Mouse (Mus musculus) kidney, embryonic 16.5 days (tissue): ENCODE data around the gene Cacna2d3. TPM values are rescaled to one million over a fixed set of nuclear protein-coding genes. Genes with fewer than 3 reads are reported as not detected.

Source experiments
- ATAC-seq: fragments of 200-750 bp; cut with Nextera tagmentation; 2 replicates; pipeline ENCODE4 v1.8.0; 2017; ENCODE audit warnings: moderate TSS enrichment; ENCODE audit not compliant: low FRiP score, low TSS enrichment
- H3K27ac ChIP-seq: fragments of 300-500 bp; sonication (generic); 2 replicates; pipeline ENCODE4 v1.5.1; 2014; ENCODE audit warnings: low read length
- H3K27me3 ChIP-seq: fragments of 300-500 bp; sonication (generic); 2 replicates; pipeline ENCODE4 v1.6.1; 2014; ENCODE audit warnings: low read length, control low read depth, mixed read lengths; ENCODE audit not compliant: insufficient read depth
- H3K36me3 ChIP-seq: fragments of 300-500 bp; sonication (generic); 2 replicates; pipeline ENCODE4 v1.6.1; 2014; ENCODE audit warnings: low read length, control low read depth, mixed read lengths; ENCODE audit not compliant: insufficient read depth
- H3K4me1 ChIP-seq: fragments of 300-500 bp; sonication (generic); 2 replicates; pipeline ENCODE4 v1.6.1; 2014; ENCODE audit warnings: low read length, control low read depth, mixed read lengths; ENCODE audit not compliant: insufficient read depth
- H3K4me2 ChIP-seq: fragments of 300-500 bp; sonication (generic); replicated peaks from 2 replicates; pipeline ENCODE4 v1.6.1; 2014; ENCODE audit warnings: low read depth, low read length
- H3K4me3 ChIP-seq: fragments of 300-500 bp; sonication (generic); 2 replicates; pipeline ENCODE4 v1.5.1; 2014; ENCODE audit warnings: mild to moderate bottlenecking, low read length
- H3K9ac ChIP-seq: fragments of 300-500 bp; sonication (generic); replicated peaks from 2 replicates; pipeline ENCODE4 v1.6.1; 2014; ENCODE audit warnings: low read length
- H3K9me3 ChIP-seq: fragments of 300-500 bp; sonication (generic); 2 replicates; pipeline ENCODE4 v1.6.1; 2016; ENCODE audit warnings: low read length, control low read depth
- WGBS: fragments of 180-500 bp; shearing (Covaris S2); extraction: QIAGEN DNeasy Blood & Tissue Kit; methylation state at CpG from one replicate; pipeline ENCODE4 v1.1.7; 2014; 5-methylcytosine and 5-hydroxymethylcytosine counted together
- polyA plus RNA-seq: library from polyadenylated mRNA; unstranded; fragments of >200 nt; fragmentation: Nextera tagmentation; extraction: Ambion mirVana; gene quantifications from 2 replicates; pipeline ENCODE4 v1.2.1, GENCODE M21; 2015

Gene Cacna2d3
- polyA plus RNA-seq, 1 experiment from 2014 or later: 2.8 TPM

DNA sequence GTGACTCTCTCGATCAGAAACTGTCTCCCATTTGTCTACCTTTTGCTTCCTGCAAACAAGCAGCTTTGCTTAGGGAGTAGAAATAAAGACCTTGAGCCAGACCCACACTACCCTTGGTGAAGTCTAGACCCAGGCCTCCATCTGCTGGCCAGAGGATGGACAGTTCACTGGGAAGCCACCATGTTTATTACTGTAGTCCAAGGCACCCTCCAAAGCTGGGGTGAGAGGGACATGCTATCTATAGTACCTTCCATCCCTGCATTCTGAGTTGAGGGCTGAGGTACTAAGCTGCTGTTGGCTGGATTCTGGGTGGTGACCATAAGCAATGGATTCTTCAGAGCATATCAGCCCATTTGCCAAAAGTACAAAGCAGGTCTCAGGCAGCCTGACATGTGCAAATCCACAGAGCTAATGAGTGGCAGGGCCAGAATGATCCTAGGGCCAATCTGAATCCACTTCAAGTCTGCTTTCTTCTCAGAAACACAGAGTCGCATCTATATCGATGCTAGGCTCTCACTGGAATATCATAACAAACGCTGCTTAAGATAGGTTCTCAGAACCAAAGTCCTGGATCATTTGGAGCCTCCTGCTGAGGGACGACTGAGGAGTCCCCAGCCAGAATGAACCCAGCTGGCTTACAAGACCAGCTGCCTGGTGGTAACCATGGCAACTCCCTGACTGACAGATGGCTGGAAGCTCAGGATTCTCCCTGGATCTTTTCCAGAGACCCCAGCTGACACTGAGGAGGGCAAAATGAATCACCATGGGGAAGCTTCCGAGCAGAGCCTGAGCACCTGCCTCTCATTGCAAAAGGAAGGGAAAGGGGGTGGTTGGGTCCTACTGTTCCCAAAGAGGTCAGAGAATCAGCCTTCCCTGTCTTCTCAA, 763.3 kb downstream of the Cacna2d3 start:
- no peak overlapping the region for H3K27ac ChIP-seq
- no peaks in the 10 kb centered on the region for H3K9me3 ChIP-seq
- H3K9ac ChIP-seq: no peak overlapping the region
- ATAC-seq: no peak; the same call in 1 of the 2 replicates
- 26% methylated on average over 6 of the region's 6 CpGs for WGBS
- peaks cover 4% of the 10 kb centered on the region for H3K27me3 ChIP-seq
- no peak overlapping the region for H3K4me2 ChIP-seq
- peaks cover 8% of the 10 kb centered on the region for H3K4me1 ChIP-seq
- H3K4me3 ChIP-seq: no peak overlapping the region
- H3K36me3 ChIP-seq: no peaks in the 10 kb centered on the region

- peaks cover 7% of the 10 kb centered on the region for H3K27me3 ChIP-seq
- no peak overlapping the region for H3K4me2 ChIP-seq
- no peaks in the 10 kb centered on the region for H3K36me3 ChIP-seq
- H3K27ac ChIP-seq: no peak overlapping the region
- H3K4me1 ChIP-seq: peaks cover 10% of the 10 kb centered on the region
- no peak overlapping the region for H3K9ac ChIP-seq
- no peak overlapping the region for H3K4me3 ChIP-seq
- ATAC-seq: no peak
- WGBS: 28% methylated on average over 3 of the region's 3 CpGs
- no peaks in the 10 kb centered on the region for H3K9me3 ChIP-seq
Measured at GRCm38 (mm10) chr14:28955181-28955580, 766.5 kb downstream of the Cacna2d3 start.

DNA sequence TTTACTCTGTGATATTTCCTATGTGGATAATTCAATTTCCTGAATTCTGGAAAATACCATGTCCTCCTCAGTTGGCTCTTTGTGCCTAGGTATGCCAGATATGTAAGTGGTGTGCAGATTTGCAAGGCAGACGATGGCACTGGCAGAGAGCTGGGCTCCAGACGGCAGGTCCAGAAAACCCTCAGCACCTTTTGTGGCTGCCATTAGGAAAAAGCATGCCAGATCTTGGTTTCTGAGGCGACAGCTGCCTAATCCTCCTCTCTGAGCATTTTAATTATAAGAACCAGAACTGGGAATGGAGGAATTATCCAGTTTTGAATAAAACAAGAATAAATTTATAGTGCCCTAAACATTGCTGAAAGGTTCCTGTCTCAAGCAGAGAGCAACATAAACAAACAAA, 767.1 kb downstream of the Cacna2d3 start:
- Histone ChIP-seq H3K27me3 (peaks cover 8% of the 10 kb centered on the region), H3K9ac (no peak overlapping the region), H3K4me1 (peaks cover 10% of the 10 kb centered on the region), H3K4me2 (no peak overlapping the region), H3K9me3 (no peaks in the 10 kb centered on the region), H3K4me3 (no peak overlapping the region), H3K36me3 (no peaks in the 10 kb centered on the region), H3K27ac (no peak overlapping the region)
- WGBS: 48% methylated on average over 3 of the region's 3 CpGs
- no peak for ATAC-seq

DNA sequence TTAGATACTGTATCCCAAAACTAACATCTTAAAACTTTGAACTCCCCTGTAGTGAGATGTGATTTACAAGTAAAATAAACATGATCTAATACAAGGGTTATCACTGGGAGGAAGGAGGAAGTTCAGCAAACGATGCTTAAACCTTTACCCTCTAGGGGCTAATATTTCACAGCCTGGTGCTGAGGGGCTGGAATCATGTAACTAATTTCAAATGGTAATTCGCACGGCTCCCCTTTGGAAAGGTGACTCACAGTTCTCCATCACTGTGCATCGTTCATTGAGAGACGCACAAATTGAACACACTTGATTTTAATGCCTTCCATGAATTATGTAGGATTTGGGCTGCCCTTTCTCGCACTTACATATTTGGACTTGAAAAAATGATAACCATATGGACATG, 767.6 kb downstream of the Cacna2d3 start:
- Histone ChIP-seq H3K27ac (no peak overlapping the region), H3K36me3 (no peaks in the 10 kb centered on the region), H3K9me3 (no peaks in the 10 kb centered on the region), H3K4me2 (no peak overlapping the region), H3K4me3 (no peak overlapping the region), H3K27me3 (peaks cover 12% of the 10 kb centered on the region), H3K4me1 (peaks cover 10% of the 10 kb centered on the region), H3K9ac (no peak overlapping the region)
- 18% methylated on average over 6 of the region's 6 CpGs for WGBS
- ATAC-seq: no peak

DNA sequence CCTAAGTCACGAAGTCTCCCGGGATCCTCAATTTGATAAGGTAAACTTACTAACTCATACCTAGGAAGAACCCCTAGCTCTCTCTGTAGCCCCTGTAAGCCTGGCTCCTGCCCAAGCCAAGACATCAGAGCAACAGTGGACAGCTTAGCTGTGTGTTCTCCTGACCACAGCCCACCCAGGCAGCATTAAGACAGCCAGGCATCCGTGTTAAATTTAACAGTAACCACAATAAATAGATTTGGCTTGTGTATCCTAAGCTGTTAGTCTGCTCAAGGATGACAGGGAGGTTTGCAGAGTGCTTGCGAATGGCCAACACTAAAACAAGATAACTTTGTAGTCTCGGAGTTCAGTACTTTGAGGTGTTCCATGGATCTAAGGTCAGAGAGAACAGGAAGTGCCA, 768.3 kb downstream of the Cacna2d3 start:
- 27% methylated on average over 5 of the region's 5 CpGs for WGBS
- H3K9ac ChIP-seq: no peak overlapping the region
- no peak overlapping the region for H3K4me3 ChIP-seq
- no peaks in the 10 kb centered on the region for H3K9me3 ChIP-seq
- H3K36me3 ChIP-seq: no peaks in the 10 kb centered on the region
- H3K27me3 ChIP-seq: peaks cover 12% of the 10 kb centered on the region
- peaks cover 10% of the 10 kb centered on the region for H3K4me1 ChIP-seq
- no peak for ATAC-seq
- no peak overlapping the region for H3K27ac ChIP-seq
- no peak overlapping the region for H3K4me2 ChIP-seq

DNA sequence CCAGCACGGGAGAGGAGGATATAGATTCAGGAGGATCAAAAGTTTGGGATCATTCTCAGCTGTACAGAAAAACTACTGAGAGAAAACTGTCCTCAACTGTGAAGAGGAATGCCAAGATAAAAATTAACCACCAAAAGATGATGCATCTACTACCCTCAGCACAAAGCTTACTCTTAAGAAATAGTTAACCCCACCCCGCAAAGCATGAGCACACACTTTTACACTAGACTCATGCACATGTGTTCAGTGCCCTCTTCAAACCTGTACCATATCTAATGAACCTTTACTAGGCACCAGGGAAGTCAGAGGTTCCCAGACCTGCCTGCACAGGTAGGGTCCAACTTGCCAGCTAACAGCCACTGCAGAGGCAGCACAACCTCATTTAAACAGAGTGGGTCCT, 771.2 kb downstream of the Cacna2d3 start:
- Histone ChIP-seq H3K4me3 (no peak overlapping the region), H3K9ac (no peak overlapping the region), H3K4me1 (peaks cover 10% of the 10 kb centered on the region), H3K27me3 (peaks cover 8% of the 10 kb centered on the region; the same call in 1 of the 2 replicates), H3K36me3 (no peaks in the 10 kb centered on the region), H3K9me3 (no peaks in the 10 kb centered on the region), H3K27ac (no peak overlapping the region), H3K4me2 (no peak overlapping the region)
- 0 out of 2 replicates have a peak, but pooled peaks have one; percentile 12 for ATAC-seq
- 85% methylated on average over 2 of the region's 2 CpGs for WGBS

- peaks cover 10% of the 10 kb centered on the region for H3K4me1 ChIP-seq
- no peaks in the 10 kb centered on the region for H3K36me3 ChIP-seq
- no peaks in the 10 kb centered on the region for H3K9me3 ChIP-seq
- H3K4me2 ChIP-seq: no peak overlapping the region
- H3K27ac ChIP-seq: no peak overlapping the region
- no peak for ATAC-seq
- no peak overlapping the region for H3K4me3 ChIP-seq
- H3K9ac ChIP-seq: no peak overlapping the region
- peaks cover 8% of the 10 kb centered on the region; the same call in 1 of the 2 replicates for H3K27me3 ChIP-seq
- 94% methylated on average over 1 of the region's 1 CpGs for WGBS
Measured at GRCm38 (mm10) chr14:28949785-28950184, 771.9 kb downstream of the Cacna2d3 start.

GRCm38 (mm10) chr14:28948019-28948850, 773.4 kb downstream of the Cacna2d3 start:
- H3K9me3 ChIP-seq: no peaks in the 10 kb centered on the region
- peaks cover under 1% of the 10 kb centered on the region; the same call in 1 of the 2 replicates for H3K4me1 ChIP-seq
- no peak overlapping the region for H3K4me3 ChIP-seq
- 88% methylated on average over 7 of the region's 7 CpGs for WGBS
- H3K27me3 ChIP-seq: peaks cover 8% of the 10 kb centered on the region; the same call in 1 of the 2 replicates
- H3K36me3 ChIP-seq: no peaks in the 10 kb centered on the region
- H3K27ac ChIP-seq: no peak overlapping the region
- no peak for ATAC-seq
- H3K4me2 ChIP-seq: no peak overlapping the region
- H3K9ac ChIP-seq: no peak overlapping the region

DNA sequence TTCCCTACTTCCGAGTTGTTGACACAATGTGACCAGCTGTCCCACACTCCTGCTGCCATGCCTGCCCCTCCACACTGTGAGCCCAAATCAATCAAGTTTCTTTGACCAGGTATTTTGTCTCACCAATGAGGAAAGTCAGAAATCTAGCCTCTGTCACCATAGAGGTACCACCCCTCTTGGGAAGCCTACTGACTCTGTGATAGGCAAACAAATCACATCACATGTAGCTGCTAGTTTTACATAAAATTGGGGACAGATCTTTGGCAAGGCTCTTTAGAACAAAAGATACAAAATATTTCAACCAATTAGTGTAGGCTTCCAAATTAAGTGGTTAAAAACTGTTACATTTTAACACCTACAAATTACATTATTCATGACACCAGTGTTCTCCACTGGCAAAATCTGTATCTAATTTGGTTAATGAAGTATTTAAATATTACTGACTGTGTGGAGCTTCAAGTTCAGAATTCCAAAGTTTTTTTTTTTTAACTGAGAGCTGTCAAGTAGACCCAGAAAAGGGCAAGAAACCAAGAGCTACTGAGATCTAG, 788.8 kb downstream of the Cacna2d3 start:
- no peak overlapping the region for H3K4me3 ChIP-seq
- H3K9ac ChIP-seq: no peak overlapping the region
- H3K4me1 ChIP-seq: no peaks in the 10 kb centered on the region
- no peak overlapping the region for H3K27ac ChIP-seq
- H3K9me3 ChIP-seq: no peaks in the 10 kb centered on the region
- no peaks in the 10 kb centered on the region for H3K36me3 ChIP-seq
- H3K27me3 ChIP-seq: no peaks in the 10 kb centered on the region
- 85% methylated on average over 1 of the region's 1 CpGs for WGBS
- no peak for ATAC-seq
- H3K4me2 ChIP-seq: no peak overlapping the region
